Mouse (Mus musculus) liver, postnatal 0 days (tissue): ENCODE results near the gene Vti1a. TPM values are rescaled to one million over a fixed set of nuclear protein-coding genes. Genes with fewer than 3 reads are reported as not detected.

ENCODE experiments used
- ATAC-seq: fragments of 200-750 bp; cut with Nextera tagmentation; 2 replicates; pipeline ENCODE4 v1.8.0; 2017; ENCODE audit warnings: mild to moderate bottlenecking, moderate library complexity
- DNase-seq: peaks from one replicate; pipeline ENCODE4 v3.0.0-alpha.2; 2016
- H3K27ac ChIP-seq: fragments of 300-500 bp; sonication (generic); 2 replicates; pipeline ENCODE4 v1.5.1; 2014; ENCODE audit warnings: antibody characterized with exemption, moderate library complexity, mild to moderate bottlenecking, low read depth
- H3K27me3 ChIP-seq: fragments of 300-500 bp; sonication (generic); 2 replicates; pipeline ENCODE4 v1.6.1; 2014; ENCODE audit warnings: low read length, control low read depth, mixed read lengths; ENCODE audit not compliant: insufficient read depth
- H3K36me3 ChIP-seq: fragments of 300-500 bp; sonication (generic); replicated peaks from 2 replicates; pipeline ENCODE4 v1.6.1; 2014; ENCODE audit warnings: mild to moderate bottlenecking, control low read depth, low read length, moderate library complexity, mixed read lengths; ENCODE audit not compliant: insufficient read depth
- H3K4me1 ChIP-seq: fragments of 300-500 bp; sonication (generic); 2 replicates; pipeline ENCODE4 v1.6.1; 2014; ENCODE audit warnings: antibody characterized with exemption, mild to moderate bottlenecking, control low read depth; ENCODE audit not compliant: insufficient read depth
- H3K4me2 ChIP-seq: fragments of 300-500 bp; sonication (generic); 2 replicates; pipeline ENCODE4 v1.6.1; 2014; ENCODE audit warnings: low read depth, mild to moderate bottlenecking, low read length, moderate library complexity, mixed read lengths
- H3K4me3 ChIP-seq: fragments of 300-500 bp; sonication (generic); 2 replicates; pipeline ENCODE4 v1.5.1; 2014; ENCODE audit warnings: low read depth, low read length
- H3K9ac ChIP-seq: fragments of 300-500 bp; sonication (generic); replicated peaks from 2 replicates; pipeline ENCODE4 v1.6.1; 2014; ENCODE audit warnings: mild to moderate bottlenecking, moderate library complexity
- H3K9me3 ChIP-seq: fragments of 300-500 bp; sonication (generic); 2 replicates; pipeline ENCODE4 v1.6.1; 2016; ENCODE audit warnings: mild to moderate bottlenecking, control low read depth, low read length, mixed read lengths
- CTCF ChIP-seq: sonication (generic); IDR thresholded peaks from 2 replicates; pipeline ENCODE4 v1.5.1; 2016; ENCODE audit warnings: antibody characterized with exemption, low read depth
- EP300 ChIP-seq: IDR thresholded peaks from 2 replicates; pipeline ENCODE4 v1.6.1; 2016; ENCODE audit warnings: antibody characterized with exemption, low read depth, mild to moderate bottlenecking
- WGBS: fragments of 180-500 bp; shearing (Covaris S2); extraction: QIAGEN DNeasy Blood & Tissue Kit; methylation state at CpG from one replicate; pipeline ENCODE4 v1.1.7; 2014; ENCODE audit not compliant: insufficient replicate concordance; 5-methylcytosine and 5-hydroxymethylcytosine counted together
- polyA plus RNA-seq: library from polyadenylated mRNA; unstranded; fragments of >200 nt; fragmentation: Nextera tagmentation; extraction: Ambion mirVana; gene quantifications from 2 replicates; pipeline ENCODE4 v1.2.1, GENCODE M21; 2015

The Vti1a gene
- polyA plus RNA-seq, 1 experiment from 2014 or later, result 10.5 TPM

DNA sequence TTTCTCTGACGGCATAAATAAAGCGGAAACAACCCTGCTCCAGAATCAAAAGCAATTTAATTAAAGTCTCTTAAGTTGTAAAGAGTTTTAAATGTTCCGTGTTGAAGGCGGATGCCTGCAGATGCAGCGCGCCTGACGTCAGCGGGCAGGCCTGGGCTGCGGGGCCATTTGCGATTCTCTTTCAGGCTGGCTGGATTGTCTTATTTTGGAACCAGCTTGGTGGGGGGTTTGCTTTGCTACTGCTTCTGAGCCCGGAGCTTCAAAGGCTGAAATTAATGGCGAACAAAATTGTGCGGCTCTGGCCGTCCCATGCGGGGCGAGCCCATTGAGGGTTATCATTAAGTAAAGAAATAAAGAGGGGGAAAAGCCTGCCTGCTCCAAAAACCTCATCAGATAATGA is 310.4 kb downstream of the Vti1a start:
- H3K36me3 ChIP-seq, result no peaks in the 10 kb centered on the region; the same call in 1 of the 2 replicates
- no peaks in the 10 kb centered on the region for H3K27me3 ChIP-seq
- ATAC-seq (no peak), DNase-seq (no peak)
- H3K4me1 ChIP-seq, result no peaks in the 10 kb centered on the region
- H3K27ac ChIP-seq, result no peak overlapping the region
- TF ChIP-seq CTCF (no peak), EP300 (no peak)
- H3K9me3 ChIP-seq, result no peaks in the 10 kb centered on the region
- no peak overlapping the region for H3K9ac ChIP-seq
- no peak overlapping the region for H3K4me3 ChIP-seq
- H3K4me2 ChIP-seq, result no peak overlapping the region
- 91% methylated on average over 16 of the region's 16 CpGs for WGBS

DNA sequence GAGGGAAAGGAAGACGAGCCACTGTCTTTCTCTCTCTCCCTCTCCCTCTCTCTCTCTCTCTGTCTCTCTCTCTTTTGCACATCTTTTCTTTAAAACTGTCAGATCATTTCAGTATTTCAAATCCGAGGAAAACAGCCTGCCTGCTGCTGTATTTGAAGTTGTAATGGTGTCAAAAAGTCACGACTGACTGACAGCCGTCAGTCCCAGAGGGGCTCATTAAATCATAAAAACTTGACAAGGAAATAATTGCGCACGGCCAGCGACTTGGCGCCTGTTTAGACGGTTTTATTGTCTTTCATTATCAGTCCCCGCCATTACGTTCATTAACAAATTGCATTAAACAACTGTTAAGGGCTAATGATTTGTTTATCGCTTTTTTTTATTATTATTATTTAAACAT is 310.9 kb downstream of the Vti1a start:
- no peak overlapping the region for H3K4me3 ChIP-seq
- H3K36me3 ChIP-seq, result no peaks in the 10 kb centered on the region; the same call in 1 of the 2 replicates
- ATAC-seq (no peak), DNase-seq (no peak)
- H3K4me1 ChIP-seq, result no peaks in the 10 kb centered on the region
- no peak overlapping the region for H3K9ac ChIP-seq
- no peak overlapping the region for H3K27ac ChIP-seq
- no peaks in the 10 kb centered on the region for H3K27me3 ChIP-seq
- TF ChIP-seq CTCF (no peak), EP300 (no peak)
- no peaks in the 10 kb centered on the region for H3K9me3 ChIP-seq
- 71% methylated on average over 12 of the region's 12 CpGs for WGBS
- H3K4me2 ChIP-seq, result no peak overlapping the region

DNA sequence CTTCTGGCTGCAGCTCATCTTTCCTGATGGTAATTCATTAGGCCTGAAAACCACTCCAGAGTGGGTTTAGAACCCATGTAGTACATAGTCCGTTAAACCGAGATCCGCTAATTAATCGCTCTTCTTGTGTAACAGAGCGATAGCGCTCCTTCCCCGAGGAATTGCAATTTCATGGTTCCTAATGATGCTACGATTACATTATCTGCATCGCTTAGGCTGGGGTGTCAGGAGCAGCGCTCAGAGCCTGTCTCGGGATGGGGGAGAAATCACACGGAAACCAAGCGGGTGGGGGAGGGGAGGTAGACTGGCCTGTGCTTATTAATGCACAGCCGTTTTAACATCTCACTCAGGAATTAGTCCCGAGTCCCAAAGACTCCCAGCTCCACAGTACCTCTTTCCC is 319.4 kb downstream of the Vti1a start:
- no peaks in the 10 kb centered on the region for H3K9me3 ChIP-seq
- H3K36me3 ChIP-seq, result no peaks in the 10 kb centered on the region
- H3K4me1 ChIP-seq, result no peaks in the 10 kb centered on the region
- 85% methylated on average over 15 of the region's 15 CpGs for WGBS
- no peak overlapping the region for H3K4me3 ChIP-seq
- no peak for ATAC-seq
- H3K27ac ChIP-seq, result no peak overlapping the region
- H3K4me2 ChIP-seq, result no peak overlapping the region
- H3K27me3 ChIP-seq, result no peaks in the 10 kb centered on the region
- TF ChIP-seq EP300 (no peak), CTCF (no peak)
- no peak overlapping the region for H3K9ac ChIP-seq
- no peak for DNase-seq

DNA sequence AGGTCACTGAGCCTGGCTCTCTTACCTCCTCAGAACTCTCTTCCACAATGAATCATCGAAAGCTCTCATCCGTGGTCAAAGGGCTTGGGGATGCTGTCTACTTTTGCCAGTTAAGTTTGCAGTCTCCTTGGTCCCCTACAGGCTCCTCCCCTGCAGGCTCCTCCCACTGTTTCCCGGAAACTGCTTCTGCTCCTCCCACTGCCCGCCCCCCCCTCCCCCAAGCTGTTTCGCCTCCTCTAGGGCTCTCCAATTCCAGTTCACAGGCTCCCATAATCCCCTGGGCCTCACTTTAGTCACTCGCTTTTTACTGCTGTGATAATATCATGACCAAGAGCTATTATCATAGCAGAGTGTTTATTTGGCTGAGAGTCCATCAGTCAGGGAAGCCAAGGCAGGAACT is 324.2 kb downstream of the Vti1a start:
- H3K27me3 ChIP-seq, result no peaks in the 10 kb centered on the region
- DNase-seq (no peak), ATAC-seq (no peak)
- 79% methylated on average over 6 of the region's 6 CpGs for WGBS
- no peaks in the 10 kb centered on the region for H3K9me3 ChIP-seq
- TF ChIP-seq EP300 (no peak), CTCF (no peak)
- no peak overlapping the region for H3K4me3 ChIP-seq
- H3K4me2 ChIP-seq, result no peak overlapping the region
- H3K36me3 ChIP-seq, result no peaks in the 10 kb centered on the region
- H3K27ac ChIP-seq, result no peak overlapping the region
- peaks cover 5% of the 10 kb centered on the region; the same call in 1 of the 2 replicates for H3K4me1 ChIP-seq
- no peak overlapping the region for H3K9ac ChIP-seq

DNA sequence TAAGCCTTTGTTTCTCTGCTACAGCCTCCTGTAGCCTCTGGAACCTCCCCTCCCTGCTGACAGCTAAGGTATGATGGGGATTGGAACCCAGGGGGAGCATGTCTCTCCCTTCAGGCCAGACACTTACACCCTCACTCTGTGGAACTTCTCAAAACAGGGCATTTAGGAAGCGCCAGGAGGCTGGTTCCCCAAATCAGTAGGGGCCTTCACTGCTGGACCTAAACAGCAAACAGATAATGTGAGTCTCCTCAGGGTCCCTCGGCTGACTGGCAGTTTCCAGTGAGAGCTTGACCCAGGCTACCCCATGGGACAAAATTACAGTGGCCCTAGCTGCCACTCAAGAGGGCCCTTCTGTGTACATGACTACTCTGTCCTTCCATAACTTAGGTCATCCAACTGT is 325.8 kb downstream of the Vti1a start:
- Histone ChIP-seq H3K4me2 (no peak overlapping the region), H3K9me3 (no peaks in the 10 kb centered on the region), H3K36me3 (no peaks in the 10 kb centered on the region), H3K4me1 (peaks cover 5% of the 10 kb centered on the region; the same call in 1 of the 2 replicates), H3K27ac (no peak overlapping the region), H3K4me3 (no peak overlapping the region), H3K27me3 (no peaks in the 10 kb centered on the region), H3K9ac (no peak overlapping the region)
- no peak for DNase-seq
- no peak for ATAC-seq
- TF ChIP-seq CTCF, result no peak
- TF ChIP-seq EP300, result no peak
- WGBS, result 57% methylated on average over 2 of the region's 2 CpGs

DNA sequence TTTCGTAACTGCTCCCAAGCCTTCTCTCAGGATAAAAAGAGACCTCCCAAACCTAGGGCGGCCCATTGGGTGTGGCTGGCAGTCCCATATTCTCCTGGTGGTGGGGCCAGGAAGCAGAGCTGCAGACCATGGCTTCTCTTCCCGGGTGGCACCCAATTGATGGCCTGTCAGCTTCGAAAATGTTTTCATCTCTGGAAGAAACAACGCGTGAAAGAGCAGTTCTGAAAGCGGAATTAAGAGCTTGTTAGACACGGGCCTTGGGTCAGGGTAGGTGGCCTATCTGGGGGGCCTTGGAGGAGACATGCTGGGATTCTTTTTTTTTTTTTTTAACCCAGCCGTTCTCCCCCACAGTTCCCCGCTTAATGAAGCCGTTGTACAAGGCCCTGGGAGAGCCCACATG is 326.3 kb downstream of the Vti1a start:
- H3K4me3 ChIP-seq, result no peak overlapping the region
- no peak overlapping the region for H3K9ac ChIP-seq
- H3K27me3 ChIP-seq, result no peaks in the 10 kb centered on the region
- 80% methylated on average over 11 of the region's 11 CpGs for WGBS
- H3K4me2 ChIP-seq, result no peak overlapping the region
- peaks cover 5% of the 10 kb centered on the region; the same call in 1 of the 2 replicates for H3K4me1 ChIP-seq
- no peak for ATAC-seq
- TF ChIP-seq CTCF, result no peak
- TF ChIP-seq EP300, result no peak
- H3K36me3 ChIP-seq, result no peaks in the 10 kb centered on the region
- H3K27ac ChIP-seq, result no peak overlapping the region
- H3K9me3 ChIP-seq, result no peaks in the 10 kb centered on the region
- DNase-seq, result no peak

DNA sequence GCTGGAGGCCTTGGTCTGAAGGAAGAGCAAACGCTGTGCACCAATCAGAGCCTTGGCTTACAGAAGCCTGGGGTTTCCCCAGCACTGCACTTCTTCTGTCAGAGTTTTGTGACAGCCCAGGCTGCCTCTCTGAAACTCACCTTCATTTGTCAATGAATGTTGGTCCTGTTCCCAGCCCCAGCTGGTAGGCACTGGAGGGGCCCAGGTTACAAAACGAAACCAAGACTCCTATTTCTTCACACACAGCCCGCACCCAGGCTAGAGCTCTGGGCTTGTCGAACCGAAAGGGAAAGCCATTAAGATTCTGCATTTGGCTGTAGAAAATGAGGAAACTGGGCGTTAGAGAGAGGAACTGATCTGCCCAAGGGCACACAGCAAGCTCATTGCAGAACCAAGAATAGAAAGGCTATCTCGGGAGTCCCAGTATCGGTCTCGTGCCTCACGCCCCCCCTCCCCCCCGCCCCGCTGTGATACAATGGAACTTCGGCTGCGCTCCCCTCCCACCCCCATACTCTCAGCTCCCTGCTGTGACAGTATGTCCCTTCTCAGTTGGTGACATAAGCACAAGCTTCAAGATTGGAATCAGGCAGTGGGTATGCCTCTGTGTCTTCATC is 327.3 kb downstream of the Vti1a start:
- Histone ChIP-seq H3K4me2 (peak overlapping the region; percentile 68), H3K9me3 (no peaks in the 10 kb centered on the region), H3K4me1 (peaks cover 5% of the 10 kb centered on the region; the same call in 1 of the 2 replicates), H3K27me3 (no peaks in the 10 kb centered on the region), H3K27ac (peak overlapping the region; percentile 86), H3K4me3 (peak overlapping the region; percentile 56), H3K9ac (peak overlapping the region; percentile 58), H3K36me3 (no peaks in the 10 kb centered on the region)
- DNase-seq, result peak; percentile 62
- TF ChIP-seq EP300 (no peak), CTCF (no peak)
- under 1% methylated on average over 14 of the region's 14 CpGs for WGBS
- peak; percentile 86 for ATAC-seq
